Mouse (Mus musculus) C2C12 (cell line): ENCODE measurements at regions not wholly inside any gene's neighbourhood (a gene's known extent, or its start where the extent isn't known, plus 50 kb on each side); places are given as distances from the start of the nearest gene placed in this dataset.

Experiments used
- CTCF ChIP-seq: IDR thresholded peaks from one replicate; pipeline ENCODE4 v1.5.1; 2011; ENCODE audit not compliant: control insufficient read depth, insufficient read depth, insufficient read length
- MAX ChIP-seq: IDR thresholded peaks from one replicate; pipeline ENCODE4 v1.6.1; 2011; ENCODE audit warnings: mild to moderate bottlenecking, control low read depth

DNA sequence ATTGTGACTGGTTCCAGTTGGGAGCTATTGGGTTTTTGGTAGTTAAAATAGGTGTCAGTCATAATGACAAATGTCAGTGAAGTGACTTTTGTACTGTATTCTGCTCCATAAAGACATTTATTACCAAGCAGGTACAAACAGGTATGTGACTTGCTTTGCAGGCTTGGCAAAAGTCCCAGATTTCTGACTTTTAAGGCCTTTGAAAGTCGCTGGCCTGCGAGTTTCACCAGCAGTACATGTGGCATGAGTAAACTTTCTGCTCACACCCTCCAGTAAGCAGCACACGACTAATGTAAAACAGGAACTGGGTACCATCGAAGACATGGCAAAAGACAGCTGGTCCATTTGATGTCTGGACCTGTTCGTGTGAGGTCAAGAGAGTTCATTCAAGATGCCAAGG is 659.2 kb downstream of the Zfp706 start:
- TF ChIP-seq CTCF (no peak), MAX (no peak)
